Mouse (Mus musculus): ENCODE results near the gene Gm11444. TPM values are rescaled to one million over a fixed set of nuclear protein-coding genes. Genes with fewer than 3 reads are reported as not detected.

The Gm11444 gene
- total and polyA plus RNA-seq, 3 experiments, result not detected

- no peaks in the 10 kb centered on the region for H3K79me2 ChIP-seq (replicated peaks; ENCODE audit: control insufficient read depth, extremely low read depth, insufficient read depth, poor library complexity, severe bottlenecking)
- peaks cover 23 to 28% of the 10 kb centered on the region in 2 experiments for H3K4me1 ChIP-seq (ENCODE audit: control insufficient read depth in 1 of 2, insufficient read depth in 2 of 2)
- no peak overlapping the region for H3K27ac ChIP-seq (ENCODE audit: insufficient read depth, low read depth)
- H3K9ac ChIP-seq (ENCODE audit: insufficient read depth, low read depth), result no peak overlapping the region
- H3K4me3 ChIP-seq (replicated peaks in 1 of 3; ENCODE audit: low read depth in 2 of 3, low read length in 2 of 3, poor library complexity in 1 of 3), result no peak overlapping the region
- no peaks in the 10 kb centered on the region for H3K36me3 ChIP-seq (replicated peaks in 1 of 2; ENCODE audit: control insufficient read depth in 1 of 2, insufficient read depth in 1 of 2, low read length in 1 of 2)
- dilution Hi-C loops (cut with MboI; ENCODE audit: extremely low pct_ligation_motif_present, extremely low pct_unique_long_range_greater_than_20kb, low sequenced_read_pairs), result no loop called here
- no peaks in the 10 kb centered on the region for H3K27me3 ChIP-seq (replicated peaks)
- TF ChIP-seq ELF1 (IDR thresholded peaks at IDR 0.05; ENCODE audit: low read depth, low read length), result no peak
- TF ChIP-seq IRF4 (IDR thresholded peaks at IDR 0.05; ENCODE audit: low read depth, low read length), result no peak
- no peak for TF ChIP-seq POLR2A (IDR thresholded peaks at IDR 0.05; ENCODE audit: low read depth, low read length)
- TF ChIP-seq SIN3A (IDR thresholded peaks at IDR 0.05; ENCODE audit: low read length), result no peak
- TF ChIP-seq ZNF384 (IDR thresholded peaks at IDR 0.05; ENCODE audit: low read depth, low read length), result no peak
- TF ChIP-seq UBTF (IDR thresholded peaks at IDR 0.05; ENCODE audit: low read depth, low read length), result no peak
- peak; percentile 33; the same call in 1 of the 2 replicates for TF ChIP-seq BHLHE40 (IDR thresholded peaks at IDR 0.05; ENCODE audit: low read depth, low read length)
- no peak for TF ChIP-seq CHD2 (IDR thresholded peaks at IDR 0.05; ENCODE audit: low read length)
- no peaks in the 10 kb centered on the region for H3K9me3 ChIP-seq (replicated peaks; ENCODE audit: low read length)
- no peak for DNase-seq (ENCODE audit: extremely low read depth)
- no peak overlapping the region for H3K4me2 ChIP-seq (ENCODE audit: insufficient read depth, low read depth, poor library complexity, severe bottlenecking)
- in situ Hi-C loops (cut with MboI; ENCODE audit: low pct_ligation_motif_present, low pct_unique_long_range_greater_than_20kb, low sequenced_read_pairs), result no loop called here
Observed at GRCm38 (mm10) chr11:85807353-85807752, 42.8 kb downstream of the Gm11444 start.

GRCm38 (mm10) chr11:85805779-85806178 is 44.4 kb downstream of the Gm11444 start:
- no peak overlapping the region for H3K9ac ChIP-seq (ENCODE audit: insufficient read depth, low read depth)
- TF ChIP-seq KAT2A (IDR thresholded peaks at IDR 0.05; ENCODE audit: insufficient replicate concordance, low read length) (no peak), SMC3 (IDR thresholded peaks at IDR 0.05; ENCODE audit: low read depth, low read length) (no peak), JUN (IDR thresholded peaks at IDR 0.05; ENCODE audit: insufficient read depth, low read depth, low read length) (no peak), MAFK (IDR thresholded peaks at IDR 0.05; ENCODE audit: insufficient replicate concordance, low read length) (no peak), ELF1 (IDR thresholded peaks at IDR 0.05; ENCODE audit: low read depth, low read length) (no peak), TBP (conservative IDR thresholded peaks at IDR 0.05; ENCODE audit: low read depth, low read length) (no peak), USF1 (IDR thresholded peaks at IDR 0.05; ENCODE audit: low read depth, low read length) (no peak)
- H3K36me3 ChIP-seq (replicated peaks in 1 of 2; ENCODE audit: control insufficient read depth in 1 of 2, insufficient read depth in 1 of 2, low read length in 1 of 2), result no peaks in the 10 kb centered on the region
- no peak overlapping the region for H3K4me3 ChIP-seq (replicated peaks in 1 of 3; ENCODE audit: low read depth in 2 of 3, low read length in 2 of 3, poor library complexity in 1 of 3)
- no peak overlapping the region for H3K27ac ChIP-seq (ENCODE audit: insufficient read depth, low read depth)
- H3K9me3 ChIP-seq (replicated peaks; ENCODE audit: low read length), result no peaks in the 10 kb centered on the region
- in situ Hi-C loops (cut with MboI; ENCODE audit: low pct_ligation_motif_present, low pct_unique_long_range_greater_than_20kb, low sequenced_read_pairs), result no loop called here
- no peak for DNase-seq (ENCODE audit: extremely low read depth)
- H3K27me3 ChIP-seq (replicated peaks), result no peaks in the 10 kb centered on the region
- H3K79me2 ChIP-seq (replicated peaks; ENCODE audit: control insufficient read depth, extremely low read depth, insufficient read depth, poor library complexity, severe bottlenecking), result no peaks in the 10 kb centered on the region
- peaks cover 14 to 22% of the 10 kb centered on the region in 2 experiments for H3K4me1 ChIP-seq (ENCODE audit: control insufficient read depth in 1 of 2, insufficient read depth in 2 of 2)
- dilution Hi-C loops (cut with MboI; ENCODE audit: extremely low pct_ligation_motif_present, extremely low pct_unique_long_range_greater_than_20kb, low sequenced_read_pairs), result no loop called here
- no peak overlapping the region for H3K4me2 ChIP-seq (ENCODE audit: insufficient read depth, low read depth, poor library complexity, severe bottlenecking)

- Histone ChIP-seq H3K36me3 (replicated peaks in 1 of 2; ENCODE audit: control insufficient read depth in 1 of 2, insufficient read depth in 1 of 2, low read length in 1 of 2) (no peaks in the 10 kb centered on the region), H3K79me2 (replicated peaks; ENCODE audit: control insufficient read depth, extremely low read depth, insufficient read depth, poor library complexity, severe bottlenecking) (no peaks in the 10 kb centered on the region), H3K9me3 (replicated peaks; ENCODE audit: low read length) (no peaks in the 10 kb centered on the region), H3K9ac (ENCODE audit: insufficient read depth, low read depth) (no peak overlapping the region), H3K4me3 (replicated peaks in 1 of 3; ENCODE audit: low read depth in 2 of 3, low read length in 2 of 3, poor library complexity in 1 of 3) (no peak overlapping the region), H3K4me1 (ENCODE audit: control insufficient read depth in 1 of 2, insufficient read depth in 2 of 2) (peaks cover 5 to 10% of the 10 kb centered on the region in 2 experiments), H3K27me3 (replicated peaks) (no peaks in the 10 kb centered on the region), H3K27ac (ENCODE audit: insufficient read depth, low read depth) (no peak overlapping the region), H3K4me2 (ENCODE audit: insufficient read depth, low read depth, poor library complexity, severe bottlenecking) (no peak overlapping the region)
- no peak for DNase-seq (ENCODE audit: extremely low read depth)
- in situ Hi-C loops (cut with MboI; ENCODE audit: low pct_ligation_motif_present, low pct_unique_long_range_greater_than_20kb, low sequenced_read_pairs) (no loop called here), dilution Hi-C loops (cut with MboI; ENCODE audit: extremely low pct_ligation_motif_present, extremely low pct_unique_long_range_greater_than_20kb, low sequenced_read_pairs) (no loop called here)
- TF ChIP-seq ZKSCAN1 (IDR thresholded peaks at IDR 0.05; ENCODE audit: borderline replicate concordance, low read depth, low read length) (no peak), CHD1 (IDR thresholded peaks at IDR 0.05; ENCODE audit: low read depth, low read length) (no peak), GABPA (IDR thresholded peaks at IDR 0.05; ENCODE audit: insufficient replicate concordance, low read depth, low read length) (no peak), SIN3A (IDR thresholded peaks at IDR 0.05; ENCODE audit: low read length) (no peak), NRF1 (IDR thresholded peaks at IDR 0.05; ENCODE audit: low read depth, low read length) (no peak), E2F4 (IDR thresholded peaks at IDR 0.05; ENCODE audit: insufficient replicate concordance, low read depth, low read length) (no peak), TCF12 (IDR thresholded peaks at IDR 0.05; ENCODE audit: low read depth, low read length) (no peak), CTCF (conservative IDR thresholded peaks at IDR 0.05 in 1 of 2, IDR thresholded peaks at IDR 0.05 in 1 of 2; ENCODE audit: low read depth in 2 of 2, low read length in 2 of 2) (no peak), MEF2A (IDR thresholded peaks at IDR 0.05; ENCODE audit: borderline replicate concordance, low read depth, low read length) (no peak), BHLHE40 (IDR thresholded peaks at IDR 0.05; ENCODE audit: low read depth, low read length) (no peak), PAX5 (IDR thresholded peaks at IDR 0.05; ENCODE audit: low read length) (no peak), MYC (IDR thresholded peaks at IDR 0.05; ENCODE audit: low read depth, low read length) (no peak), RCOR1 (conservative IDR thresholded peaks at IDR 0.05; ENCODE audit: low read depth, low read length) (no peak), JUND (conservative IDR thresholded peaks at IDR 0.05; ENCODE audit: low read depth, low read length) (no peak), JUN (IDR thresholded peaks at IDR 0.05; ENCODE audit: insufficient read depth, low read depth, low read length) (no peak), MAFK (IDR thresholded peaks at IDR 0.05; ENCODE audit: insufficient replicate concordance, low read length) (no peak), HCFC1 (IDR thresholded peaks at IDR 0.05; ENCODE audit: low read depth, low read length) (no peak)
Observed at GRCm38 (mm10) chr11:85804048-85804447, 46.1 kb downstream of the Gm11444 start.

Data from CH12.LX (cell line).